Mouse (Mus musculus): ENCODE results near the gene Chst1.

The Chst1 gene

DNA sequence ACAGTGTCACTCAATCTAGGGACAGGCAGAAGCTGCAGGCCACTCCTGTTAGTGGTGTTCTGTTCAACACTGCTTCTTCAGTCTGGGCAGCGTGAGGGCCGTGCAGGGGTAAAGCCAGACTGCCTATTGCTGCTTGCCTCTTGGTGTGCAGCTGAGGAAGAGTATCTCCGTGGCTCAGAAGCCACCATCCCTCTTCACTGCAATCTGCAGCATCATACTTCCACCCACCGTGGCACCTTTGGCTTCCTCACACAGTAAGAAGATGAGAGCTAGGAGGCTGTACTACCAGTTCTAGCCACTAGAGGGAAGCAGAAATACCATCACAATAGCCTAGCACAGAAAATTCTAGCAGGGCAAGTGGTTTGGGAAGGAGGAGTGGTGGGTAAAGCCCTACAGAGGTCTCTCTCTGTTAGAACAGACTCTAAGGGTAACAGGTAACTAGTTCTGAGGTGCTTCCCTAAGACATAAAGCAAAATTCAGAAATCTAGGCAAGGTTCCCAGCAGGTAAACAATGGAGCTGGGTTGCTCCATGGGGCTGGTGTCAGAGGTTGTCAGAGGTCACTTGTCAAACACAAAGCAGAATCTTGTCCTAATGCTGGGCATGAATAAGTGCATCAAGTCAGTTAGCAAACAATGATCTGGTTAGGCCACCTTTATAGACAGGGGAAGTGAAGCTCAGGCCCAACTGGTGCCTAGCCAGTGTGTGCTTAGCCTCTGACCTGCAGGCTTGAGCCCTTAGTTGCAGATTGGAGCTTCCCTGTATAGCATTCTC lies 9.5 kb downstream of the Chst1 start:
- DNase-seq (ENCODE audit: extremely low read depth, insufficient read length, low spot score), result peak; percentile 46

DNA sequence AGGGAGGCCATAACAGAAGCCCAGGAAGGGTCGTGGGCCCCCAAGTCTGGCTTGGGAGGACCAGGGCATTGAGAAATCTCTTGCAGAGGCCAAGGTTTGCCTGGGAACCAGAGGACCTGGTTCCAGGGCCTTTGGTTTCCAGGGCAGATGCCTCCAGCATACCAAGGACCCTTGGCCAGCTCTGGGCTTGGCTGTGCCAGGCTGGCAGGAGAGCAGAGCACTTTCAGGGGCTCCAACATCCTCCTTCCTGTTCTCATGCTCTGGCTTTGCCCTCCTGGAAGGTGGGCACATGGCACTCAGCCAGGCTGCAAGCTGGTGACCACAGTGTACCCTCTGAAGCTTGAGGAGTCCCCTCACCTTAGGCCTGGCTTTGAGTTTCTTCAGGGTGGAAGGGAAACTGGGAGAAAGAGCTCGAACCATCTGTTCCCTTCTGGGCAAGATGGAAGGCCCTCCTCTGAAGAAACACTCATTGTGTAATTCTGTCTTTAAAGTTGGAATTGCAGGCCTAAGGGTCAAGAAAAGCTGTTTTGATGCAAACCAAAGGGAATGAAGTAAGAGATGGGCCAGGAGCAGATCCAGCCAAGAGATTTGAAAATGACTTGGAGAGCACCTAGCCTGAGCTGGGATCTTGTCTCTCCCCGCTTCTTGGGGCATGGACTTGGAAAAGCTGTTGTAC lies 10.3 kb downstream of the Chst1 start:
- no peak for DNase-seq (ENCODE audit: extremely low read depth, insufficient read length, low spot score)

DNA sequence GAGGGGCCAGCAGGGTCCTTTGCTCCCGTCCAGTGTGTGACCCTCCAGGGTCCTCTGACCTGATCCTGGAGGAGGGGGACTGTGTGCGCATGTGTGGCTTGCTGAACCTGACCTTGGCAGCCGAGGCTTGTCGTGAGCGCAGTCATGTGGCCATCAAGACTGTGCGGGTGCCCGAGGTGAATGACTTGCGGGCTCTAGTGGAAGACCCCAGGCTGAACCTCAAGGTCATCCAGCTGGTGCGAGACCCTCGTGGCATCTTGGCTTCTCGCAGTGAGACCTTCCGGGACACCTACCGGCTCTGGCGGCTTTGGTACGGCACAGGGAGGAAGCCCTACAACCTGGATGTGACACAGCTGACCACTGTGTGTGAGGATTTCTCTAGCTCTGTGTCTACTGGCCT lies 14.1 kb downstream of the Chst1 start:
- no peak for DNase-seq (ENCODE audit: extremely low read depth, insufficient read length, low spot score)

DNA sequence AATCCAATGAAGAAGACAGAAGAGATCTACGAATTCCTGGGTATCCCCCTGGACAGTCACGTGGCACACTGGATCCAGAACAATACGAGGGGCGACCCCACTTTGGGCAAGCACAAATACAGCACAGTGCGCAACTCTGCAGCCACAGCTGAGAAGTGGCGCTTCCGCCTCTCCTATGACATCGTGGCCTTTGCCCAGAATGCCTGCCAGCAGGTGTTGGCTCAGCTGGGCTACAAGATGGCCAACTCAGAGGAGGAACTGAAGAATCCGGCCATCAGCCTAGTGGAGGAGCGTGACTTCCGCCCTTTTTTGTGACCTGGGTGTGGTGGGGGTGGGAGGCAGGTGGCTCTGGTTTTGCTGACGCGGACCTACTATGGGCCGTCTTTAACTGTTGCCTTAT lies 14.6 kb downstream of the Chst1 start:
- no peak for DNase-seq (ENCODE audit: extremely low read depth, insufficient read length, low spot score)

DNA sequence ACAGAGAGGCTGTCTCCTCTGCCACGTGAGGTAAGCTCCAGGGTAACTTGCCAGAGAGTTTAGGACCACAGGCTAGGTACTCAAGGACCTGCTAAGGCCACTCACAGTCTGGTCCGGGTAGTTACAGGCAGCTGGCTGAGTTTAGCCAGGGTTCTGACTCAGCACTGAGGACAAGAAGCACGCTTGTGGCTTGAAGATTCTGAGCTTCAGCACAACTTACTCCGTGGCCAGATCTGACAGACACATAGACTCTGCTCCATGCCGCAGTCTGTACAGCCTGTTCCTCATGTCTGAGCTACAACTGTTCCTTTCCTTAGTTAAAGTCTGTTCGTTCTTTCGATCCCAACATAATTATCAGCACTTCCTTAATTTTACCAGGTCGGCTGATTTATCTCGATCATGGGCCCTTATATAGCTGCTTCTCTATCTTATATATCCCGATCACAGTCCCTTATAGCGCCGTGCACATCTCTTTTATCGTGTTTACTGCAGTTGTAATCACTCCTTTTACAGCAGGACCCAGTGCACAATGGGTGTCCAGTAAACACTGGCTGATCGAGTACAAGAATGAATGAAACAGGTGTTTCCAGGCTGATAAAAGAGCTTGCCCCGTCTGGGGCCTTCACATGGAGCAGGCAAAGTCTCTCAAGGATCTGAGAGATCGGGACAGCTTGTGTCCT lies 17.7 kb downstream of the Chst1 start:
- DNase-seq (ENCODE audit: extremely low read depth, insufficient read length, low spot score), result no peak

DNA sequence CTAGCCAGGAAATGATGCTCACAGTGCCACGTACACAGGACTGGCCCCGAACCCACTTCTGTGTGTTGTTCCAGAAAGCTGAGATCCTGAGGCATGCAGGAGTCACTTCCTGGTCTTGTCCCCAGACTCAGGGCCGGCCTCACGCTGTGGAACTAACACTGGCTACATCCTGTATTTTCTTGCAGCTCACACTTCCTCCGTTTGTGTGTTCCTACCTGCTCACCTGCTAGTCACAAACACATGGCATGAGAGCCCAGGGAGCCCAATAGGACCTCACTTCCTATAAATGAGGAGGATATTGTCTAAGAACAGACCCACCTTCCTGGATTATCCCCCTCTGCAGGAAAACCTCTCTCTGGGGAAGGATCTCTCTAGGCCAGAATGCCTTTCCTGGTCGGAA lies 18.5 kb downstream of the Chst1 start:
- no peak for DNase-seq (ENCODE audit: extremely low read depth, insufficient read length, low spot score)

DNA sequence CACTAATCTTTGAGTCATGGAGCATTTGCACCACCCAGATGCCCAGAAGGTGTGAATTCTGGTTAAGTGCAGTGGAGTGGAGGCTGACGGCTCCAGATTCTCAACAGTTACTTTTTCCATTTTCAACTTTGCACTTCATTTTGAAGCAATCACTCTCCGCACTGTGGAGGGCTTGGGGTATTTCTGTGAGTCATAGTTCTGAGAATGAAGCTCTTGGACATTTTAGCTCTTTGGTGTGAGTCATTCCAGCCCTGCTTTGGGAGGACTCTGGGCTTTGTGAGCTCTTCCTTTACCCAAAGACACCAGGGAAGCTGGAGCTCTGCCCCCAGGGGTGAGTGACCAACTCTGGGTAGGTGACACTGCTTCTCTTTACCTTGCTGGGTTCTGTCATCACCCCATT lies 28.1 kb downstream of the Chst1 start:
- DNase-seq (ENCODE audit: extremely low read depth, insufficient read length, low spot score), result peak; percentile 63

DNA sequence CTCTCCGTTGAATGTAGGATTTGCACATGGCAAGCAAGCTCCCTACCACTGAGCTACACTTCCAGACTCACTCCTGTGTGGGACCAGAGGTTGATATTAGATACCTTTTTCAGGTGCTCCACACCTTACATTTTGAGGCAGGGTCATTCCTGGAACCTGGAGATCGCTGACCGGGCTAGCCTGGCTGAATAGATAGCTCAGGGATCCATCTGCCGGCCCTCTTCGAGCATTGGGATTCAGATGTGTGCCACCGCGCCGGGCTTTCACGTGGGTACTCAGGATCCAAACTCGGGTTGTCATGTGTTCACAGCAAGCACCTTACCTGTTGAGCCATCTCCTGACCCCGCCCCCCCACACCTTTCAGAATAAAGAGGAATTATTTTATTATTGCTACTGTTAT lies 31.3 kb downstream of the Chst1 start:
- no peak for DNase-seq (ENCODE audit: extremely low read depth, insufficient read length, low spot score)

DNA sequence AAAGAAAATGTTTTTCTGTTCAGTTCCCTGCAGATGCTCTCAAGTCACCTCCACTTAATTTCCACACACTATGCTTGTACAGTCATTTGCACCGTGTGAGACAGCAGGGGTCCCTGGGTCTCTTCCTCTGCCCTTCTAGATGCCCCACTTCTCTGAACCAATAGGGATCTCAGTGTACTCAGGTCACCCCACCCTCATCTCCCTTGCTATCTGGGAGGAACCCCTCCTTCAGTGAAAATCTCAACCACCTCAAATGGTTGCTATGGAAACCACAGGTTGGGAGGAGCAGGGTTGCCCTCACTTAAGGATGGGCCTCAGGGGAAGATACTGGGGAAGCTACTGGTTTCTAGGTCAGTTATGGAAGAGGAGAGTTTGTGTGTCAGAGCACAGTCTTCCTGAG lies 32.5 kb downstream of the Chst1 start:
- DNase-seq (ENCODE audit: extremely low read depth, insufficient read length, low spot score), result no peak

DNA sequence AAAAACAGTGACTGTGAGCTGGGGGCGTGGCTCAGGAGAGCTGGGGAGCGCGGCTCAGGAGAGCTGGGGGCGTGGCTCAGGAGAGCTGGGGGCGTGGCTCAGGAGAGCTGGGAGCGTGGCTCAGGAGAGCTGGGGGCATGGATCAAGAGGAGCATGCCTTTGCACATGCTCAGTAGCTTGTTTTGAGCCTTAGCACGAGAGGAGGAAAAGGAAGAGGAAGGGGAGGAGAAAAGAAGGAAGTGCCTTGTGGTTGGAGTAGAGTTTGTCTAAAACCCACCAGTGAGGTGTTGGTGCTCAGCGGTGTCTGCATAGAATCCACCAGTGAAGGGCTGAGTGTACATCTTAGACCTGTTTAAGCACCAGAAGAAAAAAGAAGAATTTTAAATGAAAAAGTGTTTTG lies 41.0 kb downstream of the Chst1 start:
- no peak for DNase-seq (ENCODE audit: extremely low read depth, insufficient read length, low spot score)

DNA sequence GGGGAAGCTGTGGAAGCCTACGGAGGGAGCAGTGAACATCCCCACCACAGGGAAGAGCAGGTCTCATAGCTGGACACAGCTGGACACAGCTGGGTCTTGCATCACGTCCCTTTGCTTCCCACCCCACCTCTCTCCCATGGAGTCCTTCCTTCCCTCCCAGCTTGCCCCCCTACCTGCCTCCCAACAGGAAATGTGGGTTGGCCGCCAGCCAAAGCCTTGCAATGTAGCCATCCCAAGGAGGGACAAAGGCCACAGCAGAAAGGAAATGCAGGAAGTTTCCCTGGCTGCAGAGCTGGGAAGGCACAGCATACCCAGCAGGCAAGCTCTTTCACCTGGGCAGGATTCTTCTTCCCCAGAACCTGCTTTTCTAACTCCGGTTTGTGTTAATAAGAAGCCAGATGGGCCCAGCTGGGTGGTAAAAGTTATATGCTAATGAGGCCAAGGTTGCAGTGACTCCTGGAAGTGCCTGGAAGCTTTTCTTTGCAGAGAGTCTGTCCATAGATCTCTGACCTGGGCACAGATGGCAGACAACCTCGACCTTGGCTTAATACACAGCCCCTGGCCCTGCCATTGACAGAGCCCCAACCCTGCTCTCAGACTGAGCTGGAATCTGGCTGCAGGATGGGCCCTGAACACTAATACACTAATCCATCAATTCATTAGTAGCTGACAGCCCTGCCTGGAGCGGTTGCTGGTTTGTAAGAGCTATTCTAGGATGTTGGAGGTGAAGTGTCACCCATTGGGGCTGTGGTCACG lies 46.0 kb downstream of the Chst1 start:
- DNase-seq (ENCODE audit: extremely low read depth, insufficient read length, low spot score), result no peak

DNA sequence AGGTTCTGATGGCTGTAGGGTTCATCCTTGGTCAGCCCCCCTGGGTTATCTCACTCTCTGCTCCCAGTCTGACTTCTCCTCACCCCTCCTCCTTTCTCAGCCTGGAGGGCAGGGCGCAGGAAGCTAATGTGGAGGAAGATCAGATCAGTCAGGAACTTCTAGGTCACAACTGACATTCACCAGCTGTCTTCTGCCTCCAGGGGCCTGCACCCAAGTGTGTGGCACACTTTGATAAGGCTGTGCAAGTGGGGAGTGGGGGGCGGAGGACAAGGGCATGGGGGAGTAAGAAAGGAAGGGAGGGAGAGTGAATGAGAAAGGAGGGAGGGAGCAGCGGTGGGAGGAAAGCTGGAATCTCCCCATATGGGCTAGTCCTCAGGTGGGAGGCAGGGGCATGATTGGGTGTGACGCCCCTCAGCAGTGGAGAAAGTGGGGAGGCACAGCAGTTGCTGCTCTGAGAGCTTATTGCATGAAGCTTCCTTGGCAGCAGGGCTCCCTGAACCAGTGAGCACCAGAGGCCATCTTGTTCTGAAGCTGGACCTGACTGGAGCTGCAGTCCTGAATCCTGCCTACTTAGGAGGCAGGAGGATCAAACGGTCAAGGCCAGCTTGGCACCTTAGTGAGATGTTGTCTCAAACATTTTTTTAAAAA lies 49.8 kb downstream of the Chst1 start:
- no peak for DNase-seq (ENCODE audit: extremely low read depth, insufficient read length, low spot score)

DNA sequence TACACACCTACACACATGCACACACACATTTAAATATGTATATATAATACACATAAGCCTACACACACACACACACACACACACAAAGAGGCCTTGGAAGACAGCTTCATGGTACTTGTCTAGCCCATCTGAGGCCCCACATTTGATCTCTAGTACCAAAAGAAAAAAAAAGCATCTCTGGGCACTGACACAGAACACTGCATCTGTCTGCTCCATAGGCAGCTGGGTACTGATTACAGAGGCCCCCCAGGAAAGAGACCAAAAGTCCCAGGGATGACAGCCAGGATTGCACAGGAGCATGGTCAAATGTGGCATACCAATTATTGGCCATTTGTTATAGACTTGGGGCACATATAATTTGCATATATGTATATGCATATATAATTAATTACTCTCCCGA lies 50.9 kb downstream of the Chst1 start:
- no peak for DNase-seq (ENCODE audit: extremely low read depth, insufficient read length, low spot score)

DNA sequence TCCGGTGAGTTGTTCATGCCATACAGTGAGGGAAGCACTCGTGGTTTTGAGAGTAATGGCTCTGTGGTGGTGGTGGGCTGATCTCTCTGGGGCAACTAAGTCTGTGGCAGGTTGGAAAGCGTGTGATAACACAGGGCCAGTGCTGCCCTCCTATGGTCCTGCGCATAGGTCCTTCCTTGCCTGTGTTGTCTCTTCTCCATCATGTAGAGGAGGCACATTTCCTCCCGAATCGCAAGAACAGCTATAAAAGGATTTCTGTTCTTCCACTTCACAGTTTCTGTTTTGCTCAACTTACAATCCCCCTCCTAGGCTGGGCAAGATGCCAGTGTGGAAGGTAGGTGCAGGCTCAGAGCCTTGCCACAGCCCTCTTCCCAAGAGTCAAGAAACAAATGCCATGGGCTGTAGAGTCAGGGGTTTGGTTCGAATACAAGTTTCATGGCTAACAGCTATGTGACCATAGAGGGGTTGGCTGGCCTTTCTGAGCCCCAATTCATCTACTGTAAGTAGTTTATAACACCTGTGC lies 51.8 kb downstream of the Chst1 start:
- no peak for DNase-seq (ENCODE audit: extremely low read depth, insufficient read length, low spot score)

DNA sequence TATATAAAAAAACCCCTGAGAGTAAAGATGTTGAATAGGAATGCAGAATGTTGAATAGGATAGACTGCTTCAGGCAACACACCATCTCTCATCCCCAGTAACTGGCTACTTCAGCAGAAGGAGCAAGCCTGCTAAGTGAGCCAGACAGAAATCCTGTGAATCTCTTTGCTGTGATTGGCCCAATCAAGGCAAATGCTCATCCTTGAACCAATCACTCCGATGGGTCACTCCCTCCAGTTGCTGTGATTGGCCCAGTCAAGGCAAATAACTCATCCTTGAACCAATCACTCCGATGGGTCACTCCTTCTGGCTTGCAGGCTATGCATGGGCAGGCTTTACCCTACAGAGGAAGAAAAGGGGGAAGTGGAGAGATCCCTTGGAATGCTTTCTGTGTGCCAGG lies 57.7 kb downstream of the Chst1 start:
- DNase-seq (ENCODE audit: extremely low read depth, insufficient read length, low spot score), result no peak

DNA sequence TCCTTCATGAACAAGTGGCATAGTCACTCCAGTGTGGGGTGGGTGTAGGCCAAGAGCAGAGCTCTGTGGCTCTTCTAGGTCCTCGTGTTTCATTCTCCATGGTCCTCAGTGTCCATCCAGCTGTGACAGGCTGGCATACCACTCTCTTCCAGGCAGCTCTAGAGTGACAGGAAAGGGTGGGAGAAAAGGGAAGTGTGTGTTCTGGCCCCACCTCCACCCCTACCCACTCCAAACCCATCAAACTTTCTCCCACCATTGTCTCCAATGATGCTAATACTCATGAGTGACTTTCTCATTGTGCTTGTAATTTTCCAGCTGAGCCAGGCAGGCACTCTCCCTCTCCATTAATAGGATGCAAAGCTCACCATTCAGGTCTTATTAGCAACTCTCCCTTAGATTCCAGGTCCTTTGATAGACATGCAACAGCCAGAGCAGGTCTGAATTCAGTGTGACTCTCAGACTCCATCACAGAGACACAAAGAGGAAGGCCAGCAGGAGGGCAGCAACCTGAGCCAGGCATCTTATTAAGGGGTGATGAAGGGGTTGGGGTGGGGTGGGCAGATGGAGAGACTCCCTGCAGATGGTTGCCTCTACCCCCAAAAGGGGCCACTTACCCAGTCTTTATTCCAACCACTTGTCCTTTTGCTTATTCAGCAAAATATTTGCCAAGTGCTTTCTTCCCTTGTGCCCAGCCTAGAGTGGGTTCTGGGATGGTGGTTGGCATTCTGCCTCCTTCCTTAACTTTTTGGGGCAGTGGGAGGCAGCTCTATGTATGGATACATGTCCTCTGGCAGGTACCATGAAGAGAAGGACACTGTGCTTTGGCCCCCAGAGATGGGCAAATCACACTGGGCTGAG lies 59.0 kb downstream of the Chst1 start:
- no peak for DNase-seq (ENCODE audit: extremely low read depth, insufficient read length, low spot score)

DNA sequence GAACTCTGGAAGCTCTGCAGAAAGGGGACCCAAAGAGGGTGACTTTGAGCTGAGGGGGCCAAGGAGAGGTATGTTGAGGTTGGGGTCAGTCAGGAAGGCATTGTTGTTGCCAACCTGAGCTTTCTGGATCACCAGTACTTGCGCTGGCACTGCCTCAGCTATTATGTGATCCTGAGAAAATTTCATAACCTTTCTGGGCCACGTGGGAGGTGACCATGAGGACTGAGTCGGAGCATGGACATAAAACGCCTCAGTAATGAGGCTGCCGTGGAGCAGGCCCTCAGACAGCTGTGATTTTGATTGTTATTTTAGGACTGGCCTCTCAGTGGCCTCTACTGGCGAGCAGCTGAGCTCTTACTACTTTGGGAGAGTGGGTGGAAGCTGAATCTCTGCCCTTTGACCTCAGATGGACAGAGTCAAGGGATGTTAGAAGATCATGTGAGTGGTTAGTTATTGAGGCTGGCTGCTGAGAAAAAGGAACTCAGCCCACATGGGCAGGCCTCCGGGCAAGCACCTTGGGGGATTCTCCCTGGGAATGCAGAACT lies 60.1 kb downstream of the Chst1 start:
- DNase-seq (ENCODE audit: extremely low read depth, insufficient read length, low spot score), result no peak

DNA sequence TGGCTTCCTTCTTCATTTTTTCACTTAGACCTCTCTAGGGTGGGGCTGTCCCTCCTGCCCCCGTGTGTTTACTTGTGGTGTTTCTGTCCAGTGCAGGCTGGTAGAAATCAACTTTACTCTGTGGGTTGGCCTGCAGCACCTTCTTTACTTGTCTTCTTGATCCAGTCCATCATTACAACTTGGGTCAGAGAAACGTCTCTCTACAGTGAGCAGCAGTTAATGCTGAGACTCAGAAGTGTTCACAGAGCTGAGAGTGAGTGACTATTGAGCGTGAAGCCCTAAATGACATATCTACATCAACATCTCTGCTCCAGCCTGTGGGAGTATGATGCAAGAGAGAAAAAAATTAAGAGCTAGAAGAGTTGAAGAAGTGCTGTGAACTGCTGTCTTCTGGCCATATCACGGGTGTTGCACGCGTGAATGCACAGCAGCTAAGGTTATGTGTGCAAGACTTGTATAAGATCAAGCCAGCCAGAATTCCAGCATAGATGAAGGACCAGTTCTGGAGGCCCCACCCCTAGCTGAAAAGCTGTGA lies 63.1 kb downstream of the Chst1 start:
- DNase-seq (ENCODE audit: extremely low read depth, insufficient read length, low spot score), result no peak
